Mouse (Mus musculus) liver, embryonic 14.5 days (tissue): ENCODE results near the gene Dynlt1f.
"Not testable (repeated sequence)": the region's sequence is repeated elsewhere in the genome, so short reads cannot be mapped to it uniquely, and the experiment has no call there.

Source experiments
- CTCF ChIP-seq: IDR thresholded peaks from 2 replicates; pipeline ENCODE4 v1.5.1; 2016; ENCODE audit warnings: antibody characterized with exemption, low read depth, control low read depth
- EP300 ChIP-seq: IDR thresholded peaks from 2 replicates; pipeline ENCODE4 v1.6.1; 2016; ENCODE audit warnings: antibody characterized with exemption, low read depth

DNA sequence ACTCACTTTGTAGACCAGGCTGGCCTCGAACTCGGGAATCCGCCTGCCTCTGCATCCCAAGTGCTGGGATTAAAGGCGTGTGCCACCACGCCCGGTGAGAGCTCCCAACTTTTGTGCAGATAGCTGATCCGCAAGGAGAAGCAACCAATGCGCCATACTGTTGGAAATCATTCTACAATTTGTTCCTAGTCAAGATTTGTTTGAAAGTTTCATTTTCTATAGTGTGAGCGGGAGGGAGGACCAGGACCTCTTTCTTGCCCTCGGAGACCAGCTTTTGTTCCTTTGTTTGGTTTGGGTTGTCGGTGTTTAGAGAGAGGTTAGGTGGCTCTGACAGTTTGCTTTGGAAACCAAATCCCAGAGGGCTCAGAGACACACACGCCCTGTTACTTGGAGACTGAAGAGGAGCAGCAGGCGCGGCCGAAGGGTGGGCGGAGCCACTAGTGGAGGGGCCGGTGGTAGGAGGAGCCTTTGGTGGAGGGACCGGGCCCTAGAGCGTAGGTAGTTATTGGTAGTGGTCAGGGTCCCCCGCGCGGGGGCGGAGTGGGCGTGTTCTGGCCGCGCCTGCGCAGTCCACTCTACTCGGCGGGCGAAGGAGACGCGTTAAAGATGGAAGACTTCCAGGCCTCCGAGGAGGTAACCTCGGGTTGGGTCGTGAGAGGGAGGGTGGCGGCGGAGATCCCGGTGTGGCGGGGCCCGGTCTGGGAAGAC, 54.3 kb downstream of the Dynlt1f start, which contains the start of gene Dynlt1c:
- not testable (repeated sequence) for TF ChIP-seq CTCF, EP300
